Mouse (Mus musculus) forebrain, embryonic 10.5 days (tissue): ENCODE data around the gene Wipf2. TPM values are rescaled to one million over a fixed set of nuclear protein-coding genes. Genes with fewer than 3 reads are reported as not detected.
"Not testable (repeated sequence)": the region's sequence is repeated elsewhere in the genome, so short reads cannot be mapped to it uniquely, and the experiment has no call there.

ENCODE experiments used
- DNase-seq: peaks from one replicate; pipeline ENCODE4 v3.0.0-alpha.2; 2017; ENCODE audit warnings: low spot score; ENCODE audit errors: extremely low spot score
- H3K27ac ChIP-seq: fragments of 300-500 bp; sonication (generic); 2 replicates; pipeline ENCODE4 v1.5.1; 2016; ENCODE audit warnings: mild to moderate bottlenecking
- H3K27me3 ChIP-seq: fragments of 300-500 bp; sonication (generic); 2 replicates; pipeline ENCODE4 v1.6.1; 2016; ENCODE audit warnings: mild to moderate bottlenecking; ENCODE audit not compliant: poor library complexity, severe bottlenecking
- H3K36me3 ChIP-seq: fragments of 300-500 bp; sonication (generic); replicated peaks from 2 replicates; pipeline ENCODE4 v1.6.1; 2016; ENCODE audit warnings: mild to moderate bottlenecking, moderate library complexity
- H3K4me1 ChIP-seq: fragments of 300-500 bp; sonication (generic); 2 replicates; pipeline ENCODE4 v1.6.1; 2016
- H3K4me3 ChIP-seq: fragments of 300-500 bp; sonication (generic); 2 replicates; pipeline ENCODE4 v1.5.1; 2016; ENCODE audit warnings: mild to moderate bottlenecking, moderate library complexity
- H3K9me3 ChIP-seq: fragments of 300-500 bp; sonication (generic); 2 replicates; pipeline ENCODE4 v1.6.1; 2016; ENCODE audit warnings: mild to moderate bottlenecking, moderate library complexity
- WGBS: fragments of 180-500 bp; shearing (Covaris S2); methylation state at CpG from one replicate; pipeline ENCODE4 v1.1.7; 2016; 5-methylcytosine and 5-hydroxymethylcytosine counted together
- polyA plus RNA-seq: library from polyadenylated mRNA; unstranded; fragments of >200 nt; fragmentation: Nextera tagmentation; extraction: Ambion mirVana; gene quantifications from 2 replicates; pipeline ENCODE4 v1.2.1, GENCODE M21; 2016

Gene Wipf2
- polyA plus RNA-seq, 1 experiment from 2014 or later: 4.5 TPM

DNA sequence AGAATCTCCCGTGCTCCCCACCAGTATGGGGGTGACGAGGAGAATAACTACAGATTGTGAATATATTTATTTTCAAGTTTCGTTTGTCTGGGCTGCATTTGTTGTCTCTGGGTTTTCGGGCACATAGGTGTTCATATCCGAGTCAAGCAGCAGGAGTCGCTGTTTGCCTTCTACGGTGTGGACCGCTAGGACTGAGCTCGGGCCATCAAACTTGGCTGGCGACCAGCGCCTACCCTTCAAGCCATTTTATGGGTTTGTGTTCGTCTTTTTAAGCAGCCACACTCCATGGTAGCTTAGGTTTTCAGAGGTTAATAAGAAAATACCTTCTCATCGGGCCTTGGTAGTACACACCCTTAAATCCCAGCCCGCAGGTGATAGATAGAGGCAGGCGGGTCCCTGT, 58.4 kb downstream of the Wipf2 start:
- not testable (repeated sequence) for H3K4me3 ChIP-seq, H3K9me3 ChIP-seq, H3K27ac ChIP-seq, DNase-seq
- WGBS: 68% methylated on average over 15 of the region's 15 CpGs
- Histone ChIP-seq H3K27me3 (peaks cover 10% of the 10 kb centered on the region; the same call in 1 of the 2 replicates), H3K4me1 (peaks cover 59% of the 10 kb centered on the region), H3K36me3 (peaks cover 75% of the 10 kb centered on the region)

DNA sequence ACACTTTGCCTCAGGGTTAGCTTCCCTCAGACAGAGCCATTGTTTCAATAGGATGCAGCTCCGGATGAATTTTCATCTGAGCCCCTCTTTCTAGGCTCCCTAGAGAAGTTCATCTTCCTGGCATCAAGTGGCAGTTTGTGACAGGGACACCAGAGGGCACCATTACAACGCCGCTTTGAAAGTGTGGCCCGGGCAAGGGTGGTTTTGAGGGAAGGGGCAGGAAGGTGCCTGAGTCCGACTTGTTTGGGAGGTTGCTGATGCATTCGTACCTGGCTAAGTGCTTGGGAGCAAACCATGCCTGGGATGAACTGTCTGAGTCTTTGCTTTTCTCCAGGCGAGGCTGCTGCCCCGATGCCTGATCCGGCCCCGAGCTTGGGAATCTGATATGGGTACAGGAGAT, 58.9 kb downstream of the Wipf2 start:
- not testable (repeated sequence) for H3K4me3 ChIP-seq, H3K9me3 ChIP-seq
- H3K4me1 ChIP-seq: peaks cover 62% of the 10 kb centered on the region
- 54% methylated on average over 10 of the region's 10 CpGs for WGBS
- peak overlapping the region; percentile 40; the same call in 1 of the 2 replicates for H3K27ac ChIP-seq
- H3K36me3 ChIP-seq: peaks cover 70% of the 10 kb centered on the region
- peak; percentile 59 for DNase-seq
- H3K27me3 ChIP-seq: peaks cover 14% of the 10 kb centered on the region; the same call in 1 of the 2 replicates

DNA sequence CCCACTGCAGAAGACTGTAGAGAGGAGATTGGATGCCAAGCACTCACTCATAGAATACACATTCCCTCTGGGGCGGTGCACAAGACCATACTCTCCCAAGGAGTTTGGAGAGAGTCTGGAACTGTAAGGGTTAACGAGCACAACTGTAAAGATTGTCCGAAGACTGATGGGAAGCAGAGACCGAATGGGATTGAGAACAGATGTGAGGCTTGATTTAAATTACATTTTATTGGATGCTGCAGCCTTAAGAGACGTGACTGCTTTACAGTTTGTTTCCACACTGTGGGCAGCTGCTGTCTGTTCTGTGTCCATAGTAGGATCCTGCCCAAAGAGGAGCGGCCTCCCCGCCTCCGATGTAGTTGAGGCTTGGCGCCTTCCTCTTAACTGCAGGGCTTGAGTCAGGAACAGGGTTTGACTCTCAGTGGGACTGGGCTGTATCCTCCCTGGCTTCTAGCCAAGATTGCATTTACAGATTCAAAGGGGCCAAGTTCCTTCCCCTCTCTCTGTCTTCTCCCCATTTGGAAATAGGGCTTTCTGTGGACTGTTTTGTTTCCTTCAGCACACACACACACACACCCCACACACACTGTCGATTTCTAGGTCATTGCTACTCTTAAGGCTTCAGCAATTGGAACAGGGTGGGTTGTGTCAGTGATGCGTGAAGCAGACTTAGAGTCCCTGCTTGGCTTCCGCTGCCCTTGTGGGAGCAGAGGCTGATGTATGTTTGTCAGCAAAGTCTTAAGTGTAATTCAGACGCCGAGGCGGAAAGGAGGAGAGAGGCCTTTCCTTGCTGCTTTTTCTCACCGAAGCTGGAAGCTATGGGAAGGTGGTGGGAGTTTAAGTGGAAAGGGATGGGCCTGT, 59.6 kb downstream of the Wipf2 start:
- DNase-seq: not testable (repeated sequence)
- peak overlapping the region; percentile 40; the same call in 1 of the 2 replicates for H3K27ac ChIP-seq

DNA sequence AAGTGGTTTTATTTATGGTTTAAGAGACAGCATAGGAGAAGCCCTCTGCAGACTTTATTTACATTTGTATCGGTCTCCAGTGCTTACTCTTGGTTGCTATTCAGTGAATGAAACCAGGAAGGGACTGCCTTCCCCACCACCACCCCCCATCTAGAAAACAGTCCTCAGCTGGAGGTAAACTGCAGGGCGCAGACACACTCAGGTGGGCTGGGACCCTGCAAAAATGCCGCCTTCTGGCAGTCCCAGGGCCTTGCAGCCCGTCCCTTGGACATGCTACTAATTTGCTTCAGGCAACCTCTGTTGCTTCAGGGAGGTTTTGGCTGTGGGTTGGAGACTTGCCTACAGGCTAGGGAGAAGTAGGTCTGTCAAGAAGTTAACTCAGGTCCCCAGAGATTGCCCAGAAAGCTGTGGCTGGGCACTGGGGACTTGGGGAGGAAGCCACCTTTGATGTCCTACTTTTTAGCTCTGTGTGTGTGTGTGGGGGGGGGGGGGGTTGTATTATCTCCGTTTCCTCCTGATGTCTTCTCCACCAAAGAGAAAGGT, 61.3 kb downstream of the Wipf2 start:
- Histone ChIP-seq H3K36me3 (peaks cover 46% of the 10 kb centered on the region), H3K9me3 (no peaks in the 10 kb centered on the region), H3K4me1 (peaks cover 78% of the 10 kb centered on the region), H3K27me3 (peaks cover 36% of the 10 kb centered on the region), H3K27ac (peak overlapping the region; percentile 82), H3K4me3 (peak overlapping the region; percentile 33; the same call in 1 of the 2 replicates)
- 28% methylated on average over 5 of the region's 5 CpGs for WGBS
- no peak for DNase-seq

More for the DNA sequence above, 59.6 kb downstream of the Wipf2 start:
- H3K27me3 ChIP-seq: peaks cover 20% of the 10 kb centered on the region
- H3K4me1 ChIP-seq: peaks cover 64% of the 10 kb centered on the region
- not testable (repeated sequence) for H3K9me3 ChIP-seq, H3K4me3 ChIP-seq
- H3K36me3 ChIP-seq: peaks cover 62% of the 10 kb centered on the region
- WGBS: 76% methylated on average over 16 of the region's 16 CpGs

DNA sequence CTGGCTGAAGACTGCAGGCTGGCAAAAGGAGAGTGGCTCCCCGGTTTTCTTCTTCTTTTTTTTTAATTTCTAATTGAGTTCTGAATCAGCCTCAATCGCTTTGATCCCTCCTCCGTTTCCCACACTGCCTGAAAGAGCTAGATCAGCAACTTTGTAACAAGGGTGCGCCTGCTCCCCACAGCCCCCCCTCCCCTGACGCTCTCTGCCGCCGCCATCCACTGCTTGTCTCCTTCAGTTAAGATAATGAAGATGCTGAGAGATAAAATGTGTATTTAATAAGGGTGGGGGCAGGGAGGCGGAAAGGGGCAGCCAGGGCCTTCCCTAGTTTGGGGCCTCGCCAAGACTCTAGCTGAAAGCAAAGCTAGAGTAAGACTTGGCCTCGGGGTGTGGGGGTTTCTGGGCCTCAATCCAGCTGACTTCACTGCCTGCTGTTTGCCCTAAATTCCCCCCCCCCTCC, 61.9 kb downstream of the Wipf2 start:
- Histone ChIP-seq H3K9me3 (no peaks in the 10 kb centered on the region), H3K4me3 (peak overlapping the region; percentile 33), H3K27ac (peak overlapping the region; percentile 82), H3K36me3 (peaks cover 40% of the 10 kb centered on the region), H3K4me1 (peaks cover 84% of the 10 kb centered on the region), H3K27me3 (peaks cover 42% of the 10 kb centered on the region)
- DNase-seq: peak; percentile 57
- 4% methylated on average over 10 of the region's 10 CpGs for WGBS

DNA sequence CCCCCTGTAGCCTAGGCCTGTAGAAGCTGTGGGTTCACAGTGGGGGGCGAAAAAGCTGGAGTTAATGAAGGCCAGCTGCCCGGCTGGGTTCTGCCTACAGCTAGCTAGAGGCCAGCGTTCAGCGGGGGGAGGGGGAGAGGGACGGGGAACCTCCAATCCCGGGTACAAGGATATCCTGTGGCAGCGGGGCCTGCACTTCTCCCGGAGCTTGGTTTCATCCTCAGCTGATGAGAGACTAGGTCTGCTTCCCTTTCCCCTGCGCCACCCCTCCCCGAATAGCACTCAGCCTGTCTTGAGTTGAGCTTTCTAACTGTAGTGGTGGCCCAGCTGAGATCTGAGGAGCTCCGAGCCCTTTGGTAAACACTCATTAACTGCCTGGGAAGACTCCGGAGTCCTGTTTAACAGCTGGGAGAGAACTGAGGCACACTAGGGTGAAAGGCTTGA, 62.5 kb downstream of the Wipf2 start:
- peak overlapping the region; percentile 82 for H3K27ac ChIP-seq
- peaks cover 34% of the 10 kb centered on the region for H3K36me3 ChIP-seq
- H3K4me3 ChIP-seq: peak overlapping the region; percentile 33
- H3K9me3 ChIP-seq: no peaks in the 10 kb centered on the region
- H3K27me3 ChIP-seq: peaks cover 48% of the 10 kb centered on the region
- WGBS: 2% methylated on average over 12 of the region's 12 CpGs
- peak; percentile 82 for DNase-seq
- H3K4me1 ChIP-seq: peaks cover 90% of the 10 kb centered on the region

DNA sequence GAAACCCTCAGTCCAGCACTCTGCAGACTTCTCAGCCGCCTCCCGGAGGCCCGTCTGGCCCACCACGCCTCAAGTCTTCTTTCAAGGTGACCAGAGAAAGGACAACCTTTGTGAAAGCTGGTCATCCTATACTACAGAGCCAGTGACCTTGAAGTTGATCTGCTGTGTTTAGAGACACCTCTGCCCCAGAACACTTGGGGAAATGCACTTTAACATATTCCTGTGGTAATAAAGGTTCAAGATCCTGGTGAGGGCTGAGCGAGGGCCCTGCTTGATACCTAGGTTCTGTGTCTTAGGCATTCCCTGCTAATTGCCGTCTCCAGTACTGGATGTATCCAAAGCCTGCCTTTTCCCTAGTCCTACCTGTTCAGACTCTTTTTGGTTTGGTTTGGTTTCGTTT, 63.1 kb downstream of the Wipf2 start:
- Histone ChIP-seq H3K4me1 (peaks cover 96% of the 10 kb centered on the region), H3K9me3 (no peaks in the 10 kb centered on the region), H3K27me3 (peaks cover 53% of the 10 kb centered on the region), H3K36me3 (peaks cover 27% of the 10 kb centered on the region), H3K4me3 (peak overlapping the region; percentile 33; the same call in 1 of the 2 replicates), H3K27ac (peak overlapping the region; percentile 82)
- WGBS: 59% methylated on average over 7 of the region's 7 CpGs
- no peak for DNase-seq

DNA sequence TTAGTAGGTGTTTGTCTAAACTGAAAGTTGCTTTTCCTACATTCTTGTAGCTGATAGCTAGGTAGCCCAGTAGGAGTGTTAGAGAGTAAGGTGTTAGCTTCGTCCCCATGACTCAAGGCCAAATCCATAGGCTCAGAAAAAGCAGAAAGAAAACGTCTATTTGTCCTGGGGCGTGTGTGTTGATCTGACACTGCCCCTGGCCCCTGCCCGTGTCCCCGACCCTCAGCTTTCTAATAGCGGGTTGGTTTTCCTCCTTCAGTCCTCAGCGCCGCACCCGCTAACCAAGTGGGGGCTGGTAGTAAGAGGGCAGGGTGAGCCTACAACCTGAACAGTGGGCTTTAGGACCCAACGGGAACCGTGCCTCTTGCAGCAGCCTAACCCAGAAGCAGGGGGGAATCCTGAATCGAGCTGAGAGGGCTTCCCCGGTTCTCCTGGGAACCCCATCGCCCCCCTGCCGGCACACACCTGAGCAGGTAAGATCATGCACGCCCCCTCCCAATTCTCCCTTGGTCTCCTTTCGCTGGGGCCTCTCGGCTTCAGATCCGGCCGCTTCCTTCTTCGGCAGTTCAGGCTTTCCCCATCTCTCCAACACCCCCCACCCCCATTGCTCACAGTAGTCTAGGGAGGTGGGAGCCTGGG, 64.1 kb downstream of the Wipf2 start, which contains the start of gene Rara:
Gene Rara, plus strand, starts transcription at position 381 of the 639 bp plus-strand sequence.
- no peaks in the 10 kb centered on the region for H3K9me3 ChIP-seq
- WGBS: 5% methylated on average over 21 of the region's 21 CpGs
- H3K36me3 ChIP-seq: peaks cover 17% of the 10 kb centered on the region
- peaks cover 99% of the 10 kb centered on the region for H3K4me1 ChIP-seq
- H3K4me3 ChIP-seq: peak within 1 kb of the TSS; percentile 62
- peak within 1 kb of the TSS; percentile 86 for H3K27ac ChIP-seq
- DNase-seq: no peak
- peaks cover 53% of the 10 kb centered on the region for H3K27me3 ChIP-seq

DNA sequence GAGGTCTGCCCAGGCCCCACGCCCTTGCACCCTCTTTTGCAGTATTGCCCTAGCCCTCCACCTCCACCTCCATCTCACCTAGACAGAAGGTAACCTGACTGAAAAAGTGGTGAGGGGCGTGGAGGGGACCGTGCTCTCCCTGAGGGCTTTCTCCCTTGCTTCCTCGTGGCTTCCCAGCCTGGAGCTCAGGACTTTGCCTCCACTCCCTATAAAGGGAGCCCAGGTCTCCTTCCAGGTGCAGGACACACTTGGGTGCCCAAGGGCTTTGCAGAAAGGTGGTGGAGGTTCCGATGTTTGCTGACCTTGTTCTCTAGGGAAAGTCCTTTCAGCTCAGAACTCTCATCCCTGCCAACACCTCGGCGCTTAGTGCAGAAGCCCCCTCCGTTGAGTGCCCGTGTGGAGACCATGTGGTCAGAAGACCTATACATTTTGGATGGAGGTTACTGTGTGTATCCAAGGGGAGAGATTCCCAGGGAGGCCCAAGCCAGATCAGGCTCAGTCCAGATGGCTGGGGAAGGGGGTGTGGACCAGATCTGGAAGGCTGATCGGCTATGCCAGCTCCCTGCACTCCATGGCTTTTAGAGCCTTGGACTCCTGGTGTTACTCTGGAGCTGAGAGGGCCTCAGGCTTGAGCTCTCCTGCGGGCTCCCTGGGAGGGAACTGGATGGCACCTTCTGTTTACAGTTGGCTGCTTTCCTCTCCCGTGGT, 64.9 kb downstream of the Wipf2 start:
- Histone ChIP-seq H3K4me3 (peak overlapping the region; percentile 62), H3K4me1 (peaks cover 99% of the 10 kb centered on the region), H3K36me3 (peaks cover 10% of the 10 kb centered on the region), H3K27me3 (peaks cover 57% of the 10 kb centered on the region), H3K9me3 (no peaks in the 10 kb centered on the region), H3K27ac (peak overlapping the region; percentile 86)
- DNase-seq: no peak
- WGBS: 11% methylated on average over 12 of the region's 12 CpGs

DNA sequence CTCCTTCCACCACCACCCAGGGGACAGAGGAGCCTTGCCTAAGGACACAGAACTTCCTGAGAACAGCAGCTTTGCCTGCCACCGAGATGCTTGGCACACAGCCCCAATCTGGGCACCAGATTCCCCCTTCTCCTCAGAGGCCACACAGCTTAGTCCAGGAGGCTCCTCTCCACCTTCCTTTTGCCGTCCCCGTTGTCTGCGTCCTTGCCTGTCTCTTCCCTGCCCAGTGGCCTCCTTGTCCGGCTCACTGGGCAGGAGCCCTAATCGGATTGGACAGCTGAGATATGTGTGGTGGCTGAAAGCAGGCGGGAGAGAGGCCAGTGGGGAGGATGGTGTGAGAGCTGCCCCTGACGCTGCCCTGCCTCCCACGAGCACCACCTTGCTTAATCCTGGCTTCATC, 66.1 kb downstream of the Wipf2 start:
- peaks cover 91% of the 10 kb centered on the region for H3K4me1 ChIP-seq
- H3K27ac ChIP-seq: peak overlapping the region; percentile 75
- 4% methylated on average over 9 of the region's 9 CpGs for WGBS
- no peaks in the 10 kb centered on the region for H3K9me3 ChIP-seq
- no peaks in the 10 kb centered on the region for H3K36me3 ChIP-seq
- H3K27me3 ChIP-seq: peaks cover 67% of the 10 kb centered on the region
- peak overlapping the region; percentile 62 for H3K4me3 ChIP-seq
- DNase-seq: no peak

DNA sequence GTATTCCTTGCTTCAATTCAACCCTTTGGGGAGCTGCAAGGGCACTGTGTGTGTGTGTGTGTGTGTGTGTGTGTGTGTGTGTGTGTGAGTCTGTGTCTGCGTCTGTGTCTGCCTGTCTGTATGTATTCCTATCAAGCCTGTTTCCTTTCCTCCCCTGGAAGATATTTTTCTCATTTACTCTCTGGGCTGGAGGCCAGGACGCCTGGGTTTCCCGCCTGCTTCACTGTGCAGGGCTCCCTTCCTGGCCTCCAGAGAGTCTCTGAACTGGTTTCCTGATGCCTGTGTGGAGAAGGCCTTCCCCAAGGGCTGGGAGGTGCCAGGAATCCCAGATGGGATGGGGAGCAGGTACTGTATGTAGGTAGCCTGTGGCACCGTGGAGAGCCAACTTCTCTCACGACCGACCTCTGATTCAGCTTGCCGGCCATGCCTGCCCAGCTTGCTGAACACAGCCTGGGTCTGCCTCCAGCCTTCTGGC, 66.7 kb downstream of the Wipf2 start:
- H3K36me3 ChIP-seq: peaks cover 2% of the 10 kb centered on the region
- peak overlapping the region; percentile 75 for H3K27ac ChIP-seq
- H3K4me1 ChIP-seq: peaks cover 86% of the 10 kb centered on the region
- H3K4me3 ChIP-seq: peak overlapping the region; percentile 62
- no peak for DNase-seq
- WGBS: 57% methylated on average over 7 of the region's 7 CpGs
- H3K9me3 ChIP-seq: no peaks in the 10 kb centered on the region
- H3K27me3 ChIP-seq: peaks cover 71% of the 10 kb centered on the region
